Mouse (Mus musculus) mature B cell (primary cell): ENCODE results near the gene Phb2.

Experiments
- in situ Hi-C: fragments of 300-500 bp; cut with MboI; formaldehyde crosslinking; loops from 2 replicates; pipeline ENCODE4 v1.14.3; 2019

Gene Phb2

GRCm38 (mm10) chr6:124690517-124690916, 21.6 kb upstream of the Phb2 start:
- in situ Hi-C loops = no loop called here

- in situ Hi-C loops = no loop called here
Measured at GRCm38 (mm10) chr6:124693243-124693981, 18.7 kb upstream of the Phb2 start.

GRCm38 (mm10) chr6:124694166-124694955, 17.8 kb upstream of the Phb2 start:
- in situ Hi-C loops = no loop called here

- in situ Hi-C loops = no loop called here
Measured at GRCm38 (mm10) chr6:124696441-124697150, 15.5 kb upstream of the Phb2 start.

GRCm38 (mm10) chr6:124698751-124699150, 13.4 kb upstream of the Phb2 start:
- in situ Hi-C loops = no loop called here

- in situ Hi-C loops = no loop called here
Measured at GRCm38 (mm10) chr6:124699366-124699765, 12.8 kb upstream of the Phb2 start.

GRCm38 (mm10) chr6:124699962-124700610, 12.1 kb upstream of the Phb2 start:
- in situ Hi-C loops = no loop called here

GRCm38 (mm10) chr6:124701338-124701737, 10.8 kb upstream of the Phb2 start:
- in situ Hi-C loops = no loop called here

- in situ Hi-C loops = no loop called here
Measured at GRCm38 (mm10) chr6:124702102-124702783, 9.9 kb upstream of the Phb2 start.

- in situ Hi-C loops = no loop called here
Measured at GRCm38 (mm10) chr6:124702784-124703103, 9.4 kb upstream of the Phb2 start.

- in situ Hi-C loops = no loop called here
Measured at GRCm38 (mm10) chr6:124703789-124704188, 8.3 kb upstream of the Phb2 start.

- in situ Hi-C loops = no loop called here
Measured at GRCm38 (mm10) chr6:124704417-124704816, 7.7 kb upstream of the Phb2 start.

GRCm38 (mm10) chr6:124706061-124706627, 6.0 kb upstream of the Phb2 start:
- in situ Hi-C loops = no loop called here

GRCm38 (mm10) chr6:124708289-124708889, 3.7 kb upstream of the Phb2 start:
- in situ Hi-C loops = no loop called here

- in situ Hi-C loops = loop anchor here (10.0 kb wide), 1 partner anchor 322 kb away; the partner anchor contains the start of gene Ing4
Measured at GRCm38 (mm10) chr6:124712918-124713317, 782 bp downstream of the Phb2 start.

GRCm38 (mm10) chr6:124716864-124717490, 4.8 kb downstream of the Phb2 start:
- in situ Hi-C loops = loop anchor here (10.0 kb wide), 1 partner anchor 318 kb away; the partner anchor contains the start of gene Ing4

- in situ Hi-C loops = loop anchor here (10.0 kb wide), 1 partner anchor 317 kb away; the partner anchor contains the start of gene Ing4
Measured at GRCm38 (mm10) chr6:124717968-124718367, 5.8 kb downstream of the Phb2 start.

GRCm38 (mm10) chr6:124718703-124719102, 6.6 kb downstream of the Phb2 start:
- in situ Hi-C loops = loop anchor here (10.0 kb wide), 1 partner anchor 316 kb away; the partner anchor contains the start of gene Ing4

GRCm38 (mm10) chr6:124719354-124719978, 7.3 kb downstream of the Phb2 start:
- in situ Hi-C loops = loop anchor here (10.0 kb wide), 1 partner anchor 315 kb away; the partner anchor contains the start of gene Ing4
